Mouse (Mus musculus) hindbrain, embryonic 13.5 days (tissue): ENCODE data around the gene Dnmt1. TPM values are rescaled to one million over a fixed set of nuclear protein-coding genes. Genes with fewer than 3 reads are reported as not detected.

Source experiments
- ATAC-seq: fragments of 200-750 bp; cut with Nextera tagmentation; 2 replicates; pipeline ENCODE4 v1.8.0; 2017; ENCODE audit warnings: moderate TSS enrichment; ENCODE audit not compliant: low FRiP score
- H3K27ac ChIP-seq: fragments of 300-500 bp; sonication (generic); 2 replicates; pipeline ENCODE4 v1.5.1; 2015; ENCODE audit warnings: inconsistent platforms, mild to moderate bottlenecking, moderate library complexity
- H3K27me3 ChIP-seq: fragments of 300-500 bp; sonication (generic); 2 replicates; pipeline ENCODE4 v1.6.1; 2015; ENCODE audit warnings: mild to moderate bottlenecking, inconsistent platforms
- H3K36me3 ChIP-seq: fragments of 300-500 bp; sonication (generic); 2 replicates; pipeline ENCODE4 v1.6.1; 2015; ENCODE audit warnings: mild to moderate bottlenecking, inconsistent platforms
- H3K4me1 ChIP-seq: fragments of 300-500 bp; sonication (generic); replicated peaks from 2 replicates; pipeline ENCODE4 v1.6.1; 2015; ENCODE audit warnings: inconsistent platforms
- H3K4me2 ChIP-seq: fragments of 300-500 bp; sonication (generic); 2 replicates; pipeline ENCODE4 v1.6.1; 2015; ENCODE audit warnings: inconsistent platforms, mild to moderate bottlenecking, moderate library complexity
- H3K4me3 ChIP-seq: fragments of 300-500 bp; sonication (generic); 2 replicates; pipeline ENCODE4 v1.5.1; 2015; ENCODE audit warnings: mild to moderate bottlenecking, inconsistent platforms
- H3K9ac ChIP-seq: fragments of 300-500 bp; sonication (generic); 2 replicates; pipeline ENCODE4 v1.6.1; 2015; ENCODE audit warnings: mild to moderate bottlenecking, inconsistent platforms
- H3K9me3 ChIP-seq: fragments of 300-500 bp; sonication (generic); 2 replicates; pipeline ENCODE4 v1.6.1; 2016; ENCODE audit warnings: inconsistent platforms
- WGBS: fragments of 180-500 bp; shearing (Covaris S2); methylation state at CpG from one replicate; pipeline ENCODE4 v1.1.7; 2015; 5-methylcytosine and 5-hydroxymethylcytosine counted together
- polyA plus RNA-seq: library from polyadenylated mRNA; unstranded; fragments of >200 nt; fragmentation: Nextera tagmentation; extraction: Ambion mirVana; gene quantifications from 2 replicates; pipeline ENCODE4 v1.2.1, GENCODE M21; 2015

Dnmt1 gene
- polyA plus RNA-seq, 1 experiment from 2014 or later, result 65.8 TPM

DNA sequence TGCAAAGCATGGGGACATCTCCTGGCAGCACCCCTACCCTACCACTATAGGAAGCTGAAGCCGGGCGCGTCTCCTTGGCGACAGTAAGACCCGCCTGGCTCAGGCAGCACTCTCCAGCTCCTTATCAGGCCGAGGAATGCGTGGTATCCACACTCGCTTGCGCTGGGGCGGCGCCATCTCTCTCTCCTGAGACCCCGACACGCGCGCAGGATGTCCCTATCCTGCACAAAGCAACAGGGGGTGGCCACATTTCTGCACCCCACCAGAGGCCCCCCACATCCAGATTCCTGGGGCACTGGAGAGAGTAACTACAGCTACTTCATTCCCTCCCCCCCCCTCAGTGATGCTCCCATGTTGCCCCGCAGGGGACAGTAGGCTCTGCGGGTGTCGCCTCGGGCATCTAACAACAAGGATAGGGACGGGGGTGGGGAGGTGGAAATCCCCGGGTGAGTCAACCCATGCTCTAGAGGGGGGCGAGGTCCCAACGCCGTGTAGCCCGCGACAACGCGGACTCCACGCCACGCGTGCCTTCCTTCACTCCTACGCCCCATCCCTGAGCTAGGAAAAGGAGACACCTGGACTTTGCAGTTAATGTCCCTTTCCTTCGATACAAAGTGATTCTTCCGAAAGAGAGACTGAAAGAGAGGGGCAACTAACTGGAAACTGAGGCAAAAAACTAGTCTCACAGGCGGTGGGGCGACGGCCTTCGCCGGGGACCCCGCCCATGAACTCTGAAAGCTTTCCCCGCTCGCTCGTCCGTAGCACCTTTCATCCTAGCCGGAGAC, 15.9 kb upstream of the Dnmt1 start:
- under 1% methylated on average over 42 of the region's 45 CpGs for WGBS

DNA sequence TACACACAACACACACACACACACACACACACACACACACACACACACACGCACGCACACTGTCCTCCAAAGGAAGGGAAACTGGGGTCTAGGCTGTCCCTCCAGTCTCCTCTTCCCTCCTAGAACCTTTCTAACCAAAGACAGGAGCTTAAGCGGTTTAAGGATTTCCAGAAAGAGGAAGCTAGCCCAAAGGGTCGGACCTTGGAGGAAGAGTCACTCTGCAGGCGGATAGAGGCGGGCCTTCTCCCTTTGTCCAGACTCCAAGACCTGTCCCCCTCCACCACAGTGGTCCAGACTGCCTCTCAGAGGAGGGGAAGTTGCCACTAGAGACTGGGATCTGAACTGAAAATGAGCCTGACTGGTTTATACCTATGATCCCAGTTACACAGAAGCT, 14.0 kb upstream of the Dnmt1 start:
- H3K27ac ChIP-seq, result no peak overlapping the region
- H3K9me3 ChIP-seq, result no peaks in the 10 kb centered on the region
- no peak overlapping the region for H3K4me3 ChIP-seq
- H3K4me1 ChIP-seq, result peaks cover 42% of the 10 kb centered on the region
- WGBS, result 56% methylated on average over 4 of the region's 6 CpGs
- peaks cover 8% of the 10 kb centered on the region; the same call in 1 of the 2 replicates for H3K27me3 ChIP-seq
- H3K36me3 ChIP-seq, result peaks cover 1% of the 10 kb centered on the region; the same call in 1 of the 2 replicates
- peak overlapping the region; percentile 35; the same call in 1 of the 2 replicates for H3K9ac ChIP-seq
- H3K4me2 ChIP-seq, result 0 out of 2 replicates have a peak overlapping the region, but pooled peaks have one; percentile 13
- no peak for ATAC-seq

More for the DNA sequence above, 15.9 kb upstream of the Dnmt1 start:
- no peaks in the 10 kb centered on the region for H3K9me3 ChIP-seq
- H3K9ac ChIP-seq, result peak overlapping the region; percentile 85
- H3K27me3 ChIP-seq, result peaks cover 8% of the 10 kb centered on the region; the same call in 1 of the 2 replicates
- peaks cover 42% of the 10 kb centered on the region for H3K4me1 ChIP-seq
- no peaks in the 10 kb centered on the region for H3K36me3 ChIP-seq
- H3K27ac ChIP-seq, result peak overlapping the region; percentile 68
- peak; percentile 26 for ATAC-seq
- peak overlapping the region; percentile 98 for H3K4me2 ChIP-seq
- peak overlapping the region; percentile 63 for H3K4me3 ChIP-seq

DNA sequence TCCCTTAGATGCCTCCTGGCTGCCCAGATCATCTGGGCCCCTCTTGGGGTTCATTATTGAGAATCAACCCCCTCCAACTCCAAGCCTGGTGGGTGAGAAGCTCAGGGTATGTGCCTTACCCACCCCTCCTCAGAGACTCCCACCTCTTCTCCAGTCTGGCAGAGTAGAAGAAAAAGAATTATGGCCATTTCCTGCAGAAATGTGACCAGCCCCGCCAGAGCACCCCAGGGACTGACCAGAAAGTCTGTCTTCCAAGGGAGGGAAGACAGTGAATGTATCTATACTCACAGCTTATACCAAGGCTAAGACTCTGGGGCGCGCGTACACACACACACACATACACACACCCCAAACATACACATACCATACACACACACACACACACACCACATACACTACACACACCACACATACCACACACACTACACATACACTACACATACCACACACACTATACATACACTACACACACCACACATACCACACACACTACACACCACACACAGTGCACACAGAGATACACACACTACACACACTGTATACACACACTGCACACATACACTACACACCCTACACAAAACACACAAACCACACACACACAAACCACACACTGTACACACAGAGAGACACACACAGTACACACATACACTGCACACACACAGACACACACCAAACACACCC, 13.5 kb upstream of the Dnmt1 start:
- H3K9me3 ChIP-seq, result no peaks in the 10 kb centered on the region
- no peak for ATAC-seq
- H3K36me3 ChIP-seq, result peaks cover 6% of the 10 kb centered on the region
- peak overlapping the region; percentile 37; the same call in 1 of the 2 replicates for H3K4me2 ChIP-seq
- 87% methylated on average over 4 of the region's 4 CpGs for WGBS
- H3K27ac ChIP-seq, result peak overlapping the region; percentile 58; the same call in 1 of the 2 replicates
- H3K9ac ChIP-seq, result peak overlapping the region; percentile 60; the same call in 1 of the 2 replicates
- no peak overlapping the region for H3K4me3 ChIP-seq
- H3K4me1 ChIP-seq, result peaks cover 42% of the 10 kb centered on the region
- H3K27me3 ChIP-seq, result peaks cover 8% of the 10 kb centered on the region; the same call in 1 of the 2 replicates

DNA sequence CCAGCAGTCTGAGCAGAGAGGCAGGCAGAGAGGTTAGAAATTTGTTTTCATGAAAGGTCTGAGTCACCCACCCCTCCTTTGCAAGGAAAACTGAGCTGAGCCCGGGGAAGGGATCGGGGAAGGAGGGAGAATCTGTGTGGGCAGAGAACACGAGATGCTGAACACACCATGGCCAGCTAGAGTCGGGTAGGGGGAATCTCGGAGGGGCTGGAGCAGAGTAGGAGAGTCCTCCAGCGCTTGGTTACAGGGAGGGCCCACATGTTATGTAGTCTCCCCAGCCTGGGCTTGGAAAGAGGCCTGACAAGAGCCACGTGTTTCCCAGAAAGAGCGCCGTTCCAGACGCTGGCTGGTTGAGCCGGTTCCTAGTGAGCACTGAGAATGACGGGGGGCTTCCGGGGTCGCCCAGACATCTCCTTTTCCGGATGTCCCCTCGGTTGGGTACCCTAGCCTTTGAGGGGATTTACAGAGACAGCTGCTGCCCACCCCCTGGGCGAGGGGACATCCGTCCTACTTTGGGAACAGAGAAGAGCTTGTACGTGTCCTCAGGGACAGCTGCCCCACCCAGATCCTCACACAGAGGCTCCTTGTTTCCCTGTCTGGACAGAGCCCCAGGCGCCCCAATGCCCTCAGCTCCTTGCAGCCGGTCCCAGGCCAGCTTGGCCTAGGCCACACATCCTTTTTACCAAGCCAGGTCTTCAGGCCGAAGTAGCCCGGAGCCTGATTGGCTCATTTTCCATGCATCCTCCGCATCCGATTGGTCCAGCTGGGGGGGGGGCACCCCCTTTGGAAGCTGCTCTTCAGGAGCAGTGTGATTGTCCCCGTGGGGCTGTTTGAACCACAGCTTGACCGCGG, 12.7 kb upstream of the Dnmt1 start:
- 0 out of 2 replicates have a peak, but pooled peaks have one; percentile 19 for ATAC-seq
- no peak overlapping the region for H3K4me3 ChIP-seq
- peak overlapping the region; percentile 58 for H3K27ac ChIP-seq
- peaks cover 8% of the 10 kb centered on the region; the same call in 1 of the 2 replicates for H3K27me3 ChIP-seq
- H3K4me2 ChIP-seq, result peak overlapping the region; percentile 37
- H3K4me1 ChIP-seq, result peaks cover 42% of the 10 kb centered on the region
- peak overlapping the region; percentile 60 for H3K9ac ChIP-seq
- WGBS, result 33% methylated on average over 28 of the region's 28 CpGs
- H3K9me3 ChIP-seq, result no peaks in the 10 kb centered on the region
- H3K36me3 ChIP-seq, result peaks cover 13% of the 10 kb centered on the region

DNA sequence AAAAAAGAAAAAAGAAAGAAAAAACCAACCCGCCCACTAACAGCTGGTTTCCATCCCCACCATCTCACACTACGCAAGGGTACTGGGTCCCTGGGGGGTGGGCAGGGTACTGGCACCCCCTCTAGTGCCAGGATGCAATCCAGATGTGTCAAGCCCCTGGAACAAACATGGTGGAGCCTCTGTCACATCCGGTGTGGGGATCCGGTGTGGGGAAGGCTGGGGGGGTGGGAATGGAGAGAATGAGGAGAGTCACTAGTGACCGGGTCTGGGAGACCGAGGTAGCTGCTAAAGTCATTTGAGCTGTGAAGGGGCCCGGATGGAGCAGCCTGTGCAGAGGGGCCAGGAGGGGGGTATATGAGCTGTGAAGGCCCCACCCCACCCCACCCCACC, 12.1 kb upstream of the Dnmt1 start:
- no peak for ATAC-seq

DNA sequence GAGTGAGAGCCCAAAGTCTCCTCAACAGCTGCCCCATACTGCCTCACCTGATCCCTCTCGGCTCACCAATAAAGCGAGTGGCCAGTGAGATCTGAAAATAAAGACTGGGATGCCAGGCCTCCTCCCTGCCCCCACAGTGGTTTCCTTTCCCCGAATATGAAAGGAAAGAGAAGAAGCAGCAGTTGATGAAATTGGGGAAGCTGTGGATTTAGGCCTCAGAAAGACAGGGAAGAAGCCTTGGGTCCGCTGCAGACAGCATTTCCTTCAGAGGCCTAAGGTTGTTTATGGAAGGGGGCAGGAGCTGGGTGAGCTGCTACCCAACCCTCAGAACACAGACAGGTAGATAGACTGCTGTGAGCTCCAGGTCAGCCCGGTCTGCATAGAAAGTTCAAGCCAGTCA, 7.1 kb upstream of the Dnmt1 start:
- no peak overlapping the region for H3K4me2 ChIP-seq
- H3K36me3 ChIP-seq, result peaks cover 28% of the 10 kb centered on the region
- H3K9me3 ChIP-seq, result no peaks in the 10 kb centered on the region
- 86% methylated on average over 5 of the region's 5 CpGs for WGBS
- H3K4me3 ChIP-seq, result no peak overlapping the region
- H3K27me3 ChIP-seq, result no peaks in the 10 kb centered on the region
- H3K4me1 ChIP-seq, result no peaks in the 10 kb centered on the region
- H3K9ac ChIP-seq, result no peak overlapping the region
- no peak overlapping the region for H3K27ac ChIP-seq
- ATAC-seq, result no peak

More for the DNA sequence above, 12.1 kb upstream of the Dnmt1 start:
- Histone ChIP-seq H3K4me1 (peaks cover 42% of the 10 kb centered on the region), H3K27ac (no peak overlapping the region), H3K36me3 (peaks cover 19% of the 10 kb centered on the region), H3K27me3 (peaks cover 8% of the 10 kb centered on the region; the same call in 1 of the 2 replicates), H3K4me2 (no peak overlapping the region; the same call in 1 of the 2 replicates), H3K9me3 (no peaks in the 10 kb centered on the region), H3K9ac (peak overlapping the region; percentile 60; the same call in 1 of the 2 replicates), H3K4me3 (no peak overlapping the region)
- 73% methylated on average over 7 of the region's 7 CpGs for WGBS

DNA sequence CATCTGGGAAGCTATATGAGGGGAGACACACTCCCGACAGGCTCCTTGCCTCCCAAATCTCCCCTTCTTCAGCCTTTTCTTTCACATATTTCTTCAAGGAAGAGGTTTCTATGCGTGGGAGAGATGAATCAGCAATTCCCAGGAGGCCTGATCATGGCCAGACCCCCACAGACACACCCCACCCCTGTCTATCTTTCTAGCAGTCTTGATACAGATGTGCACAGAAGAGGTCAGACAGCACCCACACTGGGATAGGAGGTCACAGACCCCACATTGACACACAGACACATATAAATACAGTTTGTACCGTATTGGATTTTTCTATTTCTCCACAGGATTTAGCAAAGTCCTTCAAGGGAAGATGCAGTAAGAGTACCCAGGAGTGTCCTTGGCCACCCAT, 6.3 kb upstream of the Dnmt1 start:
- H3K9ac ChIP-seq, result no peak overlapping the region
- no peak for ATAC-seq
- no peaks in the 10 kb centered on the region for H3K27me3 ChIP-seq
- no peak overlapping the region for H3K27ac ChIP-seq
- no peaks in the 10 kb centered on the region for H3K9me3 ChIP-seq
- no peak overlapping the region for H3K4me2 ChIP-seq
- no peak overlapping the region for H3K4me3 ChIP-seq
- H3K36me3 ChIP-seq, result peaks cover 28% of the 10 kb centered on the region
- no peaks in the 10 kb centered on the region for H3K4me1 ChIP-seq
- 87% methylated on average over 3 of the region's 3 CpGs for WGBS

DNA sequence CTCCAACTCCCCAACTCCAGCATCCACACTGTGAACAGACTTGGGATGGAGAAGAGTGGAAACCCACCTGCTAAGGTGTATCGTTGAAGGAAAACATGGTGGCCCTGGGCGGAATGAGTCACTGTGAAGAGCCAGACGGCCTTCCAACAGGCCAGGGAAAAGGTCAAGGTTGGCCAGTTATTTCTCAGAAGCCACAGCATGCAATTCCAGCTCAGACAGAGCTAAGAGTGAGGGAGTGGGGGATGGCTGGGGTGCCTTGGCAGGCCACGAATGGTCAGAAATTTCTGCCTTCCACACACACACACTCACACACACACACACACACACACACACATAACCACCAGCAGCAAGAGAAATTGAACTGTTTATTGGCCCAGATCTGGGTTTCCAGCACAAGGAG, 5.9 kb upstream of the Dnmt1 start:
- ATAC-seq, result no peak
- Histone ChIP-seq H3K4me2 (no peak overlapping the region), H3K4me3 (no peak overlapping the region), H3K27ac (no peak overlapping the region), H3K36me3 (peaks cover 28% of the 10 kb centered on the region), H3K9ac (no peak overlapping the region), H3K4me1 (no peaks in the 10 kb centered on the region), H3K9me3 (no peaks in the 10 kb centered on the region), H3K27me3 (no peaks in the 10 kb centered on the region)
- WGBS, result 86% methylated on average over 4 of the region's 4 CpGs

DNA sequence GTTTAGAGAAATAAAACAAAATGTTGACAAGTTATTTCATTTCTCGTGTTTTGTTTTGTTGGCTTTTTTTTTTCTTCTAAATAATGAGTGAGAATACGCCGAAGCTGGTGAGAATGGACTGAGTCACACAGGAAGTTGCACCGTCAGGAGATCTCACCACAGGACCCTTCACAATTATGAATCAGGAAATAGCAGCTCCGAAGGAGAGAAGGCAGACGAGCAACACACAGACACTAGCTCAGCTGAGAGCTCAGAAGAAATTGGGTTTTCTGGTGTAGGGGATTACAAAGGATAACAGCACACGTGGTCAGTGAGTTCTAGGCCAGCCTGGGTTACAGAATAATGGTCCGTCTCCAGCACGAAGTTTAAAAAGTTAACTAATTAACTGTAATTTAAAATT, 1.9 kb upstream of the Dnmt1 start:
- H3K4me3 ChIP-seq, result no peak overlapping the region
- WGBS, result 81% methylated on average over 9 of the region's 9 CpGs
- no peak overlapping the region for H3K27ac ChIP-seq
- peaks cover 7% of the 10 kb centered on the region for H3K36me3 ChIP-seq
- no peak overlapping the region for H3K9ac ChIP-seq
- H3K4me2 ChIP-seq, result no peak overlapping the region
- no peaks in the 10 kb centered on the region for H3K4me1 ChIP-seq
- H3K9me3 ChIP-seq, result no peaks in the 10 kb centered on the region
- 0 out of 2 replicates have a peak, but pooled peaks cover 3% of the 10 kb centered on the region for H3K27me3 ChIP-seq
- ATAC-seq, result no peak

DNA sequence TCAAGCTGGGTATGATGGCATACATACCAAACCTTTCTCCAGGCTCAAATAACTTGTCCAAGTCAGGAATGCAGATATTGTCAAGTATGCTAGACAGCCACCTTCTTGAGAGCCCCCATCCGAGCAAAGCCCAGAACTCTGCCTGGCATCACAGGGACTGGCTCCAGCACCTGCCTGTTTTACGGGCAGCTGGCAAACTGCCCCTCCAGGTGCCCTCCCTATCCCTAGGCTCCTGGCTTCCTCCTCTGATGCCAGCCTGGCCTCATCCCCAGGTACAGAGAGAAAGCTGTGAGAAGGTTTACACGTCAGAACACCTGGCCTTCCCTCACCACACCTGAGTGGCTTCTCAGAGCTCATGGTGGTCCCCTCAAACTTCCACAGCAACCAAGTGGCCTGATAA, 2.7 kb downstream of the Dnmt1 start:
- Histone ChIP-seq H3K36me3 (no peaks in the 10 kb centered on the region), H3K4me3 (no peak overlapping the region), H3K9ac (no peak overlapping the region), H3K9me3 (no peaks in the 10 kb centered on the region), H3K27me3 (0 out of 2 replicates have a peak, but pooled peaks cover 6% of the 10 kb centered on the region), H3K4me2 (no peak overlapping the region), H3K4me1 (no peaks in the 10 kb centered on the region), H3K27ac (no peak overlapping the region)
- 89% methylated on average over 3 of the region's 3 CpGs for WGBS
- no peak for ATAC-seq

DNA sequence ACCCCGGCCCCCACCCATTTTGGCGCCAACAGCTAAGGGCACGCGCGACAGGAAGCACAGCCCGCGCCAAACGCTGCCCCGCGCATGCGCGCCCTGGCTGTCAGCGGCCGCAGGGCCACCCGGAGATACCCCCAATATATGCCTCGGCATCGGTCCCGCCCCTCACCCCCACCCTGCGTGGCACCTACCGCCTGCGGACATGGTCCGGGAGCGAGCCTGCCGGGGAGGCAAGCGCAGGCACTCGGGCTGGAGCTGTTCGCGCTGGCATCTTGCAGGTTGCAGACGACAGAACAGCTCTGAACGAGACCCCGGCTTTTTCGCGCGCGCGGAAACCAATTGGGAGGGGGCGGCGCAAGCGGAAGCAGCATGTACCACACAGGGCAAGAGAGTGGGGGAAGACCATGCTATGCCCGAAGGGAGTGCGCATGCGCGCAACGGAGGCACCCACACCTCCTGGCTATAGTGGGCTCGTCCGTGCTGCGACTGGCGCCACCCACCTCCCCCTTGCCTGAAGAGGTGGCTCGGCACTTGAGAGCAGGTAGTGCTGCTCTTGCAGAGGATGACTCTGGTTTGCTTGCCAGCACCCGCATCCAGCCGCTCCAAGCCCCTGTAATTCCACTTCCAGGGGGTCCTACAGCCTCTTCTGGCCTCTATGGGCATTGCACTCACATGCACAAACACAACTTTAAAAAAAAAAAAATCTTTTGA, 7.0 kb downstream of the Dnmt1 start:
- Histone ChIP-seq H3K9ac (peak overlapping the region; percentile 89), H3K27me3 (0 out of 2 replicates have a peak, but pooled peaks cover 6% of the 10 kb centered on the region), H3K9me3 (no peaks in the 10 kb centered on the region), H3K4me2 (peak overlapping the region; percentile 90), H3K36me3 (0 out of 2 replicates have a peak, but pooled peaks cover 2% of the 10 kb centered on the region), H3K27ac (peak overlapping the region; percentile 94), H3K4me3 (peak overlapping the region; percentile 84), H3K4me1 (peaks cover 20% of the 10 kb centered on the region)
- peak; percentile 96 for ATAC-seq
- under 1% methylated on average over 51 of the region's 51 CpGs for WGBS
